Mouse (Mus musculus): ENCODE measurements at regions not wholly inside any gene's neighbourhood (a gene's known extent, or its start where the extent isn't known, plus 50 kb on each side); places are given as distances from the start of the nearest gene placed in this dataset.

- no peak for DNase-seq
Measured at GRCm38 (mm10) chr2:146625166-146625751, 113.1 kb upstream of the Ralgapa2 start.

- DNase-seq = no peak
Measured at GRCm38 (mm10) chr2:146626531-146626930, 114.4 kb upstream of the Ralgapa2 start.

DNA sequence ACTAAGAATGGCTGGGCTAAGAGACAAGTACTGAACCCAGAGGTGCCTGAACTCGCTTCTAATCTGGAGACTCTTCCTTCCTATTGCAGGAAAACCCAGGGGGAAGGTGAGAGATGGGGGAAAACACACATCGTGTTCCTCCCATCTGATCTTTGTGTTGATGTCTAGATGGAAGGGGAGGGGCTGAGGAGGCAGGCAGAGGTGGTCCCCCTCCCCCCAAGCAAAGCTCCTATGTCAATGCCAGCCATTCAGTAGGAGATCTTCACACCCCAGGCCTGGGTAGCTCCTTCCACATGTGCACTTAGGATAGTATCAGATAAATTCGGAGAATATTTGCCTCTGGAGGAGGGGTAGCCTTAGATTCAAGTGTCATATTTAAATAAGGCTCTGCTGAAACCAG is 118.0 kb upstream of the Ralgapa2 start:
- no peak for DNase-seq

DNA sequence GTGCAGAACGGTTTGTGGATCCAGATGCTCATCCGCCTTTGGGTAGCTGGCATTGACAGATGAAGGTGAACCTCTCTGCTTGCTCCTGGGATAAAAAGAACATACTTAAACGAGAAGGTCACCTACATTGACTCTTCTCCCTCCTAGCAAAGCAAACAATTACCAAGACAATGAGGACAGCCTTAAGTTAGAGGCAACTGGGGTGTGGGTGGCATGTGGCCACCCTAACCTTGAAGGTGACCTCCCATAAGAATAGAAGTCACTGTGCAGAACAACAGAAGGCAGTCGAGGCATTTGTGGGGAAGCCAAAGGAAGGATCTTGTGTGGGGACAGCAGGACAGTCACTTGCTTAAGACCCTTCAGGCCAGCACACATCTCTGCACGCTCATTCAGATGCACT is 119.0 kb upstream of the Ralgapa2 start:
- no peak for DNase-seq

DNA sequence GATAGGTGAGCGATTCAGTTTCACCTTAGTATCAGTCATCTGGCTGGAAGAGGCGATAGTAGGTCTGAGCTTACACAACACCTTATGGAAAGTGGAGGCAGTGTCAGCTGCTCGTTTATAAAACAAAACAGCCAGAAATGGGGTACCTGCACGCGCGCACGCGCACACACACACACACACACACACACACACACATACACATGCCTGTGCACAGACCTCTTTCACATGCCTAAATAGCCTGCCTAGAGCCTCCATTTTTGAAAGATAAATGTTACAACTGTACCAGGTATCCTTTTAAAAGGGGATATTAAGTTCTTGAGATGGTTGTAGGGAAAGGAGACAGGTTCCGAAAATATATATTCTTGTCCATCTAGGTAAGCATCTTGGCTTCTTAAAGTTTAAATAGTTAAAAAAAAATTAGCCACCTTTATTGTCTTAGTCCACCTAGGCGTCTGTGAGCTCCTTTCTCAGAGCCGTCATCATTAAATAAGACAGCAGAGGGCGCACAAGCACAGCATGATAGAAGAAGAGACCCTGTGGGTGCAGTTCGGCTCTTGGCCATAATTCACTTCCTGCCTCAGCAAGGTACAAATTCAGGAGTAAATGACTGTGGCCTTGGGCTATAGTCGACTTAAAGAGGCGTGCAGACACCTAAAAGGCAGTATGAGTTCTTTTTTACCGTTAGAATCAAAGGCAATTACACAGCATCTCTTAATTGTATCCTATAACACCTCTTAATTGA is 121.4 kb upstream of the Ralgapa2 start:
- DNase-seq = peak; percentile 26

DNA sequence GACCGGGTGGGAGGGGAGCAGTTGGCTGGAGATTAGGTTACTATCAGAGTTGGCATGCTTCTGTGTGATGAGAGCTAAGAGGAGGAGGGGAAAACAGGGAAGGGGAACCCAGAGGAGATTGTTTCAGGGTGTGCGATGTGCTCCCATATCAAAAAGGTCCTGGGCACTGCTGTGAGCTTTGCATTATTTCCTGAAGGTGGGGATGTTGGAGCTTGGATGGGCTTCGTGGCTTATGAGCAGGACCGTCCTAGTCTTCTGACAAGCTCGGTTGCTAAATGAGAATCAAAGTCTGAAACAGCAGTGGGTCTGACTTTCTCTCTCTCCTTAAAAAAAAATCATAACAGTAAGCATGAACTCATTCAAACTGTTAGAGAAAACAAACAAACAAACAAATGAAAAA is 125.4 kb upstream of the Ralgapa2 start:
- no peak for DNase-seq

DNA sequence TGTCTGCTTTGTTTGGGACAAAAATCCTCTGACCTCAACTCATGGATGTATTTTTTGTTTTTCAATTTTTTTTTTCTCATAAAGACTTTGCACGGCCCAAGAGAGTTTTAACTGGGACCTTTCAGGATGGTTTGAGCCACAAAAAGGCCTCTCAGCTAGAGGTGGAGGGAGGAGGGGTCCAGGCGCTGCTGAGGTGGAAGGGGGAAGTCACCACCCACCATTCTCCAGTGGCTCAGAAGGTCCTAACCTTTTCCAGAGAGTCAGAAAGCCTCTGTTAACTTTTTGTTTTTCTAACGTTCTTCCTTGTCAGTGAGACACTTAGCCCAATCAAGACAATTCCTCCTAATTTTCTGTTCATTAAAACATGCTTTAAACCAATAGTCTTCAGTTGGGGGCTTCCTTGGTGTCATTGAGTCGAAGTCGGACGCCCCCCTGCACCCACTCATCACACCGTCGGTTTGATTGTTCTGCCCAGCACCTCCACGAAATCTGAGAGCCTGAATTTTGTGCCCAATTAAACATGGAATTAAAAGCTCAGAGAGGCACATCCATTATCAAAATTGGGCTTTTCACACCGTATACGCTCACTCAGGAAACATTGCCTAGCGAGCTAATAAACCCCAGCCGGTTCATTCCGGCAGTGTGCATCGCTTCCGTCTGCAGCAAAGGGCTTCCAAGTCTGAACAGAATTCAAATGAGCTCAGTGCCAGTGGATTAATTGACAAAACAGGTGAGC is 134.3 kb upstream of the Ralgapa2 start:
- DNase-seq = no peak

- DNase-seq = no peak
Measured at GRCm38 (mm10) chr2:146646973-146647282, 134.8 kb upstream of the Ralgapa2 start.

- no peak for DNase-seq
Measured at GRCm38 (mm10) chr2:146661346-146661745, 149.2 kb upstream of the Ralgapa2 start.

GRCm38 (mm10) chr2:146672761-146673160 is 160.6 kb upstream of the Ralgapa2 start:
- no peak for DNase-seq

- DNase-seq = no peak
Measured at GRCm38 (mm10) chr2:146681979-146682378, 169.8 kb upstream of the Ralgapa2 start.

- DNase-seq = no peak
Measured at GRCm38 (mm10) chr2:146685854-146686507, 169.7 kb upstream of the Kiz start.

DNA sequence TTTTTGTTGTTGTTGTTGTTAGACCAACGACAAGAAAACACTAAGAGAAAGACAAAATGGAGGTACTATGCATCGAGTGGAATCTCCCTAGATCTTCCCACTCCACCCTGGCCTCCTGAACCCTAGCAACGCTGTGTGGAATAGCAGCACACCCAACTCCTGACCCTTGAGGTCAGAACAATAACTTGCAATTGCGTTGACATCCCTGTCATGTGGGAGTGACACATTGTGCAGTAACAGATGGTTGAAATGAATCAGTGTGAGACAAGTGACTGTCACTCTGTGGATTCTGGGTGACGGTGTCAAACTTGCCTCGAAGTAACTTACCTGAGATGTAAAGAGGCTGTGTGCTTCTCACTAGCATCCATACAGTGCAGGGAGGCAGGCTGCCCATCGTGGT is 167.1 kb upstream of the Kiz start:
- DNase-seq = no peak

GRCm38 (mm10) chr2:146693484-146693883 is 162.2 kb upstream of the Kiz start:
- DNase-seq = no peak

DNA sequence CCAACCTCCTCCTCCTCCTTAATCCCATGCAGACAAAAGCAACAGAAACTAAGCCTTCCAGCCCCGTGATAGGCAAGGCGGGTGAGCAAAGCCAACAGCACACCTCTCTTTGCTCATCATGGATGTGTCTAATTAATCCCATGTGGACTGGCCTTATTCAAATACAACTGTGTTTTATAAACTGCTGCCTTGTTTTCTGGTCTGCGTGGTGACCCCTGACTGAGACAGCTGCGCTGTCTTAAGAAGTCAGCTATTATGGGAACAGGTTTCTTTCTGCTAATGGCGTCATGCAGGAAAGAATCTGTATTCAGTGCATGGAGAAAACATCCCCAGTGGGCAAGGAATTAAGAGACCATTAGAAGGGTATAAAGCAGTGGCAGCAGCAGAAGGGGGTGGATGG is 161.6 kb upstream of the Kiz start:
- no peak for DNase-seq

- DNase-seq = no peak
Measured at GRCm38 (mm10) chr2:146696277-146696676, 159.4 kb upstream of the Kiz start.

GRCm38 (mm10) chr2:146696727-146697126 is 158.9 kb upstream of the Kiz start:
- no peak for DNase-seq

DNA sequence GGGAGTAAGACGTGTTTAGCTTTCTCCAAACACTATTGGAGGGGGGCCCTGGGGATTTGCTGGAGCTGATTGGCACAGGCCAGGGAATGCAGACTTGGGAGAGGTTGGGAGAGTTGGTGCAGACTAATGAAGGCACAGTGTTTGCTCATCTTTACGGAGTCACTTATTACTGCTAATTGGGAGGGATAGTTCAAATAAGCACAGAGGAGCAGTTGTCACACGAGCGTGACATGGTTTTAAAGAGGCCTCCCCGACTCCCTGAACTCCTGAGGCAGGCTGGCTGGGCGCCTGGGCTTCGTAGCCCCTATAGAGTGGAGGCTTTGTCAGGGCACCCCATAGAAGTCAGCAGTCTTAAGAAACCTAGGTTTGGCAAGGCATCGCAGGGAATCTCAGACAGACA is 145.0 kb upstream of the Kiz start:
- no peak for DNase-seq

DNA sequence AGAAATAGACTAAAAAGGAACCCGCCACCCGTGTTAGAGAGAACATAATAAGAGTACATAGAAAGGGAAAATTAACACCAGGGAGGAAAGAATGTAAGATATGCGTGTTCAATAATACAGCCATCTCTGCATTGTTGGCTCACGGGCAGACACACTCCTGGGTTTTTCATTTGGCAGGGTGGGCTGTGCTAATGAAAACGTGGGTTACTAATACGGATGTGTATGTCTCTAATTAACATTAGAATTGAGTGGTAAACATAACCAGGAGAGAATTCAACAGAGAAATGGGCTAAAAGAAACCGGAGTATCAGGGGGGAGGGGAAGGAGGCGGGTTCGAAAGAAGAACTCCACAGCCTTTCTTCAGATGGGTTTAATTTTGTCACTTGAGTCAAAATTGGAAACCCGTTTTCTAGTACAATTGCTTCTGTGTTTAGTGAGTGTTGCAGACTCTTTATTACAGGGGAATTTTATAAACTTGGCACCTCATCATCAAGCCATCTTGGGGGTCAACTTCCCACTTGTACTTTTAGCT is 134.4 kb upstream of the Kiz start:
- no peak for DNase-seq

DNA sequence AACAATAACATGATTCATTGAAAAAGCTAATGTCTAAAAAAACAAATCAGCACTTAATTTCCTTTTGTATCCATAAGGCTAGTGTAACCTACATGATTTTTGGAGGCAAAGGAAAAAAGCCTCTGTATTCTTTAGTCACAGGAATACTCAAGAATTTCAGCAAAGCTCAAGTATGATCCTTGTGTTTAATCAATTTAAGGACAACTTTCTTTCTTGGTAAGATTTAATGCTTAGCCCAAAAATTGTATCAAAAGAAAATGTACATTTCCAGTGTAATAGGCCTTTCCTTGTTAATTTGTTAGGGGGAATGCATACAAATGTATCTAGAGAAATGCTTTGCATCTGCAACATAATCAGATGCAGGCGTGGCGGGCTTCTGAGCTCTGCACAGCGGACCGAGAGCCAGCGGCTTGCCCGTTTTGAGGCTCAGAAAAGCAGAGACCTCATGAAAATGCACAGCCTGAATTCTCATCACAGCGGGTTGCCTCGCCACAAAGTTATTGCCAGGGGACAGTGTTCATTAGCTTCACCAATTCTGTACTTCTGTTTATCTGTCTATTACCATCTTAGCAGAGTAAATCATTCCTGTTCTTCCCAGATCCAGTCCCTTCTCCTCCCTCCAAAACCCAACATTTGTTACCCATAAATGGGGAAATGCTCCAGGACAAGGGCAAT is 133.2 kb upstream of the Kiz start:
- no peak for DNase-seq

DNA sequence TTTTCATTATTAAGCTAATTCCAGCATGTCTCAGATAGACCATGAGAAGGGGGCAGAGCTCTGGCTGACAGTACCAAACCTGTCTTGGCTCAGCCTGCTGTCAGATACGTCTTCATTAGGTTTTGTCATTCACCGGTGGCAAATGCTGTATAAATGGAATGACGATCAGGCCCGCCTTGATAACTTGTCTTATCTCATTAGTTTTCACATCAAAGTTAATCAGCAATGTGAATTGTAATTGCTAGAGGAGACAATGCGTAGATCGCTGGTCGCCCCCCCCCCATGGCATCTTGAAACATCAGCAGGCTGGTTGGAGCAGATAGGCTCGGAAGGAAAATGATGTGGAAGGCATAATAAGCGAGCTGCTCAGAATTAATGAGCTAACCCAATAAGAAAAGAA is 132.5 kb upstream of the Kiz start:
- no peak for DNase-seq

- no peak for DNase-seq
Measured at GRCm38 (mm10) chr2:146723671-146724070, 132.0 kb upstream of the Kiz start.

Data from adrenal gland, postnatal 25 days (tissue).